Mouse (Mus musculus) heart, embryonic 14.5 days (tissue): ENCODE results near the gene Fabp1. TPM values are rescaled to one million over a fixed set of nuclear protein-coding genes. Genes with fewer than 3 reads are reported as not detected.

Experiments
- ATAC-seq: fragments of 200-750 bp; cut with Nextera tagmentation; 2 replicates; pipeline ENCODE4 v1.8.0; 2017; ENCODE audit warnings: low read depth, moderate TSS enrichment; ENCODE audit not compliant: insufficient number of reproducible peaks, insufficient read depth, low FRiP score
- H3K27ac ChIP-seq, 2 experiments: fragments of 200-500 bp in 1 of 2; fragments of 300-500 bp in 1 of 2; sonication (generic) in 1 of 2; replicated peaks in 1 of 2; 2 replicates each; pipeline ENCODE4 v1.5.1; 2012 to 2014; ENCODE audit warnings: low read depth in 2 of 2, low read length in 2 of 2, control low read depth in 1 of 2, mild to moderate bottlenecking in 1 of 2, mixed read lengths in 1 of 2; ENCODE audit not compliant: control insufficient read depth in 1 of 2, insufficient read depth in 1 of 2
- H3K27me3 ChIP-seq: fragments of 300-500 bp; sonication (generic); 2 replicates; pipeline ENCODE4 v1.6.1; 2014; ENCODE audit warnings: mild to moderate bottlenecking, low read length, control low read depth; ENCODE audit not compliant: control insufficient read depth, insufficient read depth
- H3K36me3 ChIP-seq: fragments of 300-500 bp; sonication (generic); 2 replicates; pipeline ENCODE4 v1.6.1; 2014; ENCODE audit warnings: mild to moderate bottlenecking, control low read depth, low read length, mixed read lengths; ENCODE audit not compliant: control insufficient read depth, insufficient read depth
- H3K4me1 ChIP-seq, 2 experiments: fragments of 200-500 bp in 1 of 2; fragments of 300-500 bp in 1 of 2; sonication (generic) in 1 of 2; 2 replicates each; pipeline ENCODE4 v1.6.1; 2012 to 2014; ENCODE audit warnings: low read length in 2 of 2, control low read depth in 1 of 2, mixed read lengths in 1 of 2; ENCODE audit not compliant: control insufficient read depth in 2 of 2, insufficient read depth in 2 of 2
- H3K4me2 ChIP-seq: fragments of 300-500 bp; sonication (generic); 2 replicates; pipeline ENCODE4 v1.6.1; 2014; ENCODE audit warnings: mild to moderate bottlenecking, low read length
- H3K4me3 ChIP-seq, 2 experiments: fragments of 200-500 bp in 1 of 2; fragments of 300-500 bp in 1 of 2; sonication (generic) in 1 of 2; 2 replicates each; pipeline ENCODE4 v1.5.1; 2012 to 2014; ENCODE audit warnings: low read length in 2 of 2, mild to moderate bottlenecking in 2 of 2, control low read depth in 1 of 2, low read depth in 1 of 2, moderate library complexity in 1 of 2; ENCODE audit not compliant: control insufficient read depth in 1 of 2, insufficient read depth in 1 of 2
- H3K9ac ChIP-seq: fragments of 300-500 bp; sonication (generic); 2 replicates; pipeline ENCODE4 v1.6.1; 2014; ENCODE audit warnings: mild to moderate bottlenecking, low read length
- H3K9me3 ChIP-seq: fragments of 300-500 bp; sonication (generic); 2 replicates; pipeline ENCODE4 v1.6.1; 2016; ENCODE audit warnings: low read length, control low read depth; ENCODE audit not compliant: control insufficient read depth
- WGBS: fragments of 180-500 bp; shearing (Covaris S2); extraction: QIAGEN DNeasy Blood & Tissue Kit; methylation state at CpG from one replicate; pipeline ENCODE4 v1.1.7; 2014; 5-methylcytosine and 5-hydroxymethylcytosine counted together
- polyA plus RNA-seq: library from polyadenylated mRNA; unstranded; fragments of >200 nt; fragmentation: Nextera tagmentation; extraction: Ambion mirVana; gene quantifications from 2 replicates; pipeline ENCODE4 v1.2.1, GENCODE M21; 2014

Gene Fabp1
- polyA plus RNA-seq, 1 experiment from 2014 or later = not detected

GRCm38 (mm10) chr6:71249615-71250014 is 50.0 kb downstream of the Fabp1 start:
- Histone ChIP-seq H3K4me1 (peaks cover 21 to 32% of the 10 kb centered on the region in 2 experiments), H3K36me3 (peaks cover 29% of the 10 kb centered on the region), H3K4me3 (no peak overlapping the region), H3K27ac (peak overlapping the region; percentile 61 to 80), H3K9me3 (no peaks in the 10 kb centered on the region), H3K4me2 (no peak overlapping the region), H3K27me3 (no peaks in the 10 kb centered on the region), H3K9ac (peak overlapping the region; percentile 35; the same call in 1 of the 2 replicates)
- 40% methylated on average over 3 of the region's 3 CpGs for WGBS
- no peak for ATAC-seq

GRCm38 (mm10) chr6:71250951-71251350 is 51.3 kb downstream of the Fabp1 start:
- no peaks in the 10 kb centered on the region for H3K27me3 ChIP-seq
- 52% methylated on average over 8 of the region's 8 CpGs for WGBS
- H3K36me3 ChIP-seq = peaks cover 30% of the 10 kb centered on the region
- no peak overlapping the region for H3K4me3 ChIP-seq
- H3K27ac ChIP-seq = peak overlapping the region; percentile 10 to 33; a peak in 2 of 4 replicates
- no peak overlapping the region for H3K4me2 ChIP-seq
- 0 out of 2 replicates have a peak, but pooled peaks have one; percentile 23 for ATAC-seq
- peaks cover 21 to 32% of the 10 kb centered on the region in 2 experiments for H3K4me1 ChIP-seq
- no peak overlapping the region for H3K9ac ChIP-seq
- H3K9me3 ChIP-seq = no peaks in the 10 kb centered on the region

GRCm38 (mm10) chr6:71254456-71254855 is 54.8 kb downstream of the Fabp1 start:
- peak overlapping the region; percentile 52; the same call in 1 of the 2 replicates for H3K9ac ChIP-seq
- ATAC-seq = no peak

More at GRCm38 (mm10) chr6:71254456-71254855, 54.8 kb downstream of the Fabp1 start:
- 48% methylated on average over 6 of the region's 6 CpGs for WGBS
- Histone ChIP-seq H3K27ac (peak overlapping the region; percentile 57 to 64), H3K4me3 (no peak overlapping the region), H3K4me2 (peak overlapping the region; percentile 27; the same call in 1 of the 2 replicates), H3K36me3 (peaks cover 50% of the 10 kb centered on the region), H3K27me3 (no peaks in the 10 kb centered on the region), H3K4me1 (peaks cover 10 to 22% of the 10 kb centered on the region in 2 experiments), H3K9me3 (no peaks in the 10 kb centered on the region)

Other genes with a start within 250 kb of the Fabp1 start
- not detected in 2 replicates for gene Foxi3, start 243.3 kb upstream of the Fabp1 start, polyA plus RNA-seq
- gene Thnsl2, start 55.4 kb upstream of the Fabp1 start, polyA plus RNA-seq = 5.1 and 6.0 TPM in 2 replicates
- gene Krcc1, start 71.8 kb downstream of the Fabp1 start, polyA plus RNA-seq = 65.1 and 69.2 TPM in 2 replicates
- gene Smyd1, start 122.4 kb downstream of the Fabp1 start, polyA plus RNA-seq = 136 and 147 TPM in 2 replicates
- 0.14 TPM in 1 of 2 replicates, not detected in the other for gene Cd8b1, start 123.0 kb downstream of the Fabp1 start, polyA plus RNA-seq
- gene Cd8a, start 173.6 kb downstream of the Fabp1 start, polyA plus RNA-seq = not detected in 2 replicates
- 7.4 and 8.6 TPM in 2 replicates for gene Rmnd5a, start 240.8 kb downstream of the Fabp1 start, polyA plus RNA-seq